Mouse (Mus musculus) stomach, adult 2 months (tissue): Measurements from ENCODE around the gene Upf3a. TPM values are rescaled to one million over a fixed set of nuclear protein-coding genes. Genes with fewer than 3 reads are reported as not detected.

Experiments
- polyA plus RNA-seq: library from polyadenylated mRNA; depleted of rRNA; stranded (reverse); fragments of >200 nt; gene quantifications from 2 replicates; pipeline ENCODE4 v1.2.3, GENCODE M21; 2012; rRNA removed

Upf3a gene
- 1.6 and 1.7 TPM in 2 replicates for polyA plus RNA-seq

DNA sequence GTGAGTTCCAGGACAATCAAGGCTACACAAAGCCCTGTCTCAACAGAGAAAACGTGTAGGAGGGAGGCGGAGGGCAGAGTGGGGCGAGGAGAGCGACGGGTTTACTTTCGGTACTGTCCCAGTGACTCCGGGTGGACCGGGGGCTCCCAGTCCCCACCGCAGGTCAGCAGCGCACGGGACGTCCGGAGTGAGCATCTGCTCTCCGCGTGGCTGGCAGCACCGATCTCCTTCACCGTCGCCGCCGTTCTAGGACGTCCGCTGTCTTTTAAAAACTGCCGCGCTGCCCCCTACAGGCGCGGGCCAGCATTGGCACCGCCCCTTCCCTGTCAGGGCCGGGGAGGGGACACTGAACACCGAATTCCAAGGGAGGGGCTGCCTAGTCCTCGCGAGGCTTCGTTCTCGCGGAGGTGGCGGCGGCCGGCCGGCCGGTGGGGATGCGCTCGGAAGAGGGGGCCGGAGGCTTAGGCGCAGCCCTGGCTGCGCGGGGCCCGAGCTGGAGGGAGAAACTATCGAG is at the start of gene Upf3a:
Gene Upf3a, plus strand, starts transcription at position 366 of the 514 bp plus-strand sequence.

GRCm38 (mm10) chr8:13756982-13757804 is 28.2 kb upstream of the Upf3a start, which contains the start of gene Cdc16:
Gene Cdc16, plus strand, starts transcription at chr8:13757676.

DNA sequence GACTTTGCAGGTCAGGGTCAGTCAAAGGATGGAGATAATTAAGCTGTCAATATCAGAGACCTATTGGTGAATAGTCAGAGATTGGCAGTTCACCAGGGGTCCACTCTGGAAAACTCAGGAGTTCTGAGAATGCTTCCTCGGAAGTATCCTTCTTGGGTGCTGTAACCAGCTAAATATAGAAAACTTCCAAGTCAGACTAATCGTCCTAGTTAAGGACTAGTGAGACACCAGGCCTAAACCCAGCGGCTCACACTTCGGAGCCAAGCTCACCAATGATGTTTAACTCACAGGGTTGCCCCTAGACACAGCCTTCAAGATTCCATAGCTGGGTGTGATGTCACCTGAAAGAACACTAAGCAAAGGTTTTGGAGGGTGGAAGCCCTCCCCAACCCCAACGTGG is 52.9 kb downstream of the Upf3a start, which contains the start of gene AF366264:
Gene AF366264, minus strand, starts transcription at position 101 of the 400 bp plus-strand sequence.

Other genes starting within 250 kb of the Upf3a start
- gene 1700029H14Rik, start 223.2 kb upstream of the Upf3a start, polyA plus RNA-seq: not detected in 2 replicates
- gene Rasa3, start 108.0 kb upstream of the Upf3a start, polyA plus RNA-seq: 6.4 TPM in 2 replicates
- gene Cfap97d2, start 79.7 kb upstream of the Upf3a start, polyA plus RNA-seq: not detected in 2 replicates
- 10.3 and 12.9 TPM in 2 replicates for gene Cdc16, start 27.9 kb upstream of the Upf3a start, polyA plus RNA-seq
- not detected in 2 replicates for gene AF366264, start 52.8 kb downstream of the Upf3a start, polyA plus RNA-seq
- gene Champ1, start 84.0 kb downstream of the Upf3a start, polyA plus RNA-seq: 2.5 and 3.2 TPM in 2 replicates
- 7.2 and 17.3 TPM in 2 replicates for gene Coprs, start 104.7 kb downstream of the Upf3a start, polyA plus RNA-seq